Mouse (Mus musculus): ENCODE data around the gene Prune2. TPM values are rescaled to one million over a fixed set of nuclear protein-coding genes. Genes with fewer than 3 reads are reported as not detected.

Gene Prune2
- polyA plus RNA-seq, 1 experiment = 0.48 TPM

- WGBS = 64% methylated on average over 8 of the region's 8 CpGs
- Histone ChIP-seq H3K27ac (ENCODE audit: insufficient read depth, low read depth, low read length) (no peak overlapping the region), H3K36me3 (ENCODE audit: control insufficient read depth, insufficient read depth, low read length) (no peaks in the 10 kb centered on the region), H3K27me3 (replicated peaks; ENCODE audit: control insufficient read depth, insufficient read depth, low read length) (no peaks in the 10 kb centered on the region), H3K4me1 (ENCODE audit: control insufficient read depth, insufficient read depth, low read length) (no peaks in the 10 kb centered on the region), H3K4me3 (ENCODE audit: insufficient read depth, low read depth, low read length) (no peak overlapping the region)
- DNase-seq = no peak
- TF ChIP-seq POLR2A (IDR thresholded peaks at IDR 0.05; ENCODE audit: low read depth, low read length) (no peak), CTCF (conservative IDR thresholded peaks at IDR 0.05; ENCODE audit: insufficient read depth, insufficient read length, low read depth, low read length) (no peak)
Measured at GRCm38 (mm10) chr19:17108782-17109181, 152.9 kb downstream of the Prune2 start.

DNA sequence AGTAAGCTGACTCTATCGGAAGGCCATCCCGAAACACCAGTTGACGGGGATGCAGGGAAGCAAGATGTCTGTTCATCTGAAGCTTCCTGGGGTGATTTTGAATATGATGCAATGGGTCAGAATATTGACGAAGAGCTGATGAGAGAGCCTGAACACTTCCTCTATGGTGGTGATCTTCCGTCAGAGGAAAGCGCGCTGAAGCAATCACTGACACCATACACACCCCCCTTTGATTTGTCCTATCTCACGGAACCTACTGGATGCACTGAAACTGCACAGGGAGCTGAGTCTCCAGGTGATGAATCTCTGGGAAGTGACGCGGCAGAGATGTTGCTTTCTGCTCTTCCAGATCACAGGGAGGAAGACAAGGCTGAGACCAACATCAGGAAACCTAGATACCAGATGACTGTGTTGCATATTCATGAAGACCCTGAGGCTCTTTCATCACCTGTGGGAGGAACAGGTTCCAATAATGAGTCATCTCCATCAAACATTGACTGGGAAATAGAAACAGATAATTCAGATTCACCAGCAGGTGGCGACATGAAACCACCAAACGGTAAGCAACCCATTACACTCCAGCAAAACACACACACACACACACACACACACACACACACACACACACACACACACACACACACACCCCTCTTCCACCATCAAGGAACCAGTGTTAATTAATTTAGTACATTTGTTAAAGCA lies 168.3 kb downstream of the Prune2 start:
- peak; percentile 53 for DNase-seq
- Histone ChIP-seq H3K36me3 (ENCODE audit: control insufficient read depth, insufficient read depth, low read length) (no peaks in the 10 kb centered on the region), H3K4me1 (ENCODE audit: control insufficient read depth, insufficient read depth, low read length) (no peaks in the 10 kb centered on the region), H3K4me3 (ENCODE audit: insufficient read depth, low read depth, low read length) (no peak overlapping the region), H3K27me3 (replicated peaks; ENCODE audit: control insufficient read depth, insufficient read depth, low read length) (no peaks in the 10 kb centered on the region), H3K27ac (ENCODE audit: insufficient read depth, low read depth, low read length) (no peak overlapping the region)
- 62% methylated on average over 12 of the region's 12 CpGs for WGBS
- no peak for TF ChIP-seq POLR2A (IDR thresholded peaks at IDR 0.05; ENCODE audit: low read depth, low read length)
- TF ChIP-seq CTCF (conservative IDR thresholded peaks at IDR 0.05; ENCODE audit: insufficient read depth, insufficient read length, low read depth, low read length) = peak; percentile 47

DNA sequence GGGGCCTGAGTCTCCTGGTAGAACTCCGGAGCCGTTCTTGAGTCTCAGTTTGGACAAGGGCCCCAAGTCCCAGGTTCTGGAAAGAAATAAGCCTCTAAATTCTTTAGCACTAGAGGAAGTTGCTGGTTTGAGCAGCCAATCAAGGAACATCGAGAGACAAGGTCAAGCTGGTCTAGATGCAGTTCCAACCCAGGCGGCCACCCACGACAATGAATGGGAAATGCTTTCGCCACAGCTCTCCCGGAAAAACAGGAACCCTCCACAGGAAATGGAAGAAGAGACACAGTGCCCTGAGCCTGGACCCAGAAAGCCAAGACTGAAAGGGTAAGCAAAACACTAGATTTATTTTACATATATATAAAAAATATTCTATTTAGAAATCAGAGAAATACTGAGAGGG lies 169.5 kb downstream of the Prune2 start:
- Histone ChIP-seq H3K27me3 (replicated peaks; ENCODE audit: control insufficient read depth, insufficient read depth, low read length) (no peaks in the 10 kb centered on the region), H3K36me3 (ENCODE audit: control insufficient read depth, insufficient read depth, low read length) (no peaks in the 10 kb centered on the region), H3K4me3 (ENCODE audit: insufficient read depth, low read depth, low read length) (no peak overlapping the region), H3K4me1 (ENCODE audit: control insufficient read depth, insufficient read depth, low read length) (no peaks in the 10 kb centered on the region), H3K27ac (ENCODE audit: insufficient read depth, low read depth, low read length) (no peak overlapping the region)
- WGBS = 58% methylated on average over 7 of the region's 7 CpGs
- DNase-seq = no peak
- no peak for TF ChIP-seq POLR2A (IDR thresholded peaks at IDR 0.05; ENCODE audit: low read depth, low read length)
- TF ChIP-seq CTCF (conservative IDR thresholded peaks at IDR 0.05; ENCODE audit: insufficient read depth, insufficient read length, low read depth, low read length) = no peak

GRCm38 (mm10) chr19:17130544-17130943 lies 174.6 kb downstream of the Prune2 start:
- Histone ChIP-seq H3K4me1 (ENCODE audit: control insufficient read depth, insufficient read depth, low read length) (no peaks in the 10 kb centered on the region), H3K27ac (ENCODE audit: insufficient read depth, low read depth, low read length) (no peak overlapping the region), H3K36me3 (ENCODE audit: control insufficient read depth, insufficient read depth, low read length) (no peaks in the 10 kb centered on the region), H3K27me3 (replicated peaks; ENCODE audit: control insufficient read depth, insufficient read depth, low read length) (no peaks in the 10 kb centered on the region), H3K4me3 (ENCODE audit: insufficient read depth, low read depth, low read length) (no peak overlapping the region)
- DNase-seq = no peak
- WGBS = 78% methylated on average over 3 of the region's 3 CpGs
- no peak for TF ChIP-seq POLR2A (IDR thresholded peaks at IDR 0.05; ENCODE audit: low read depth, low read length)
- TF ChIP-seq CTCF (conservative IDR thresholded peaks at IDR 0.05; ENCODE audit: insufficient read depth, insufficient read length, low read depth, low read length) = no peak

GRCm38 (mm10) chr19:17136677-17137460 lies 181.0 kb downstream of the Prune2 start:
- Histone ChIP-seq H3K36me3 (ENCODE audit: control insufficient read depth, insufficient read depth, low read length) (no peaks in the 10 kb centered on the region), H3K27ac (ENCODE audit: insufficient read depth, low read depth, low read length) (no peak overlapping the region), H3K4me3 (ENCODE audit: insufficient read depth, low read depth, low read length) (peak overlapping the region; percentile 55), H3K4me1 (ENCODE audit: control insufficient read depth, insufficient read depth, low read length) (peaks cover 4% of the 10 kb centered on the region; the same call in 1 of the 2 replicates), H3K27me3 (replicated peaks; ENCODE audit: control insufficient read depth, insufficient read depth, low read length) (no peaks in the 10 kb centered on the region)
- DNase-seq = peak; percentile 21
- 10% methylated on average over 21 of the region's 21 CpGs for WGBS
- no peak for TF ChIP-seq CTCF (conservative IDR thresholded peaks at IDR 0.05; ENCODE audit: insufficient read depth, insufficient read length, low read depth, low read length)
- no peak for TF ChIP-seq POLR2A (IDR thresholded peaks at IDR 0.05; ENCODE audit: low read depth, low read length)

DNA sequence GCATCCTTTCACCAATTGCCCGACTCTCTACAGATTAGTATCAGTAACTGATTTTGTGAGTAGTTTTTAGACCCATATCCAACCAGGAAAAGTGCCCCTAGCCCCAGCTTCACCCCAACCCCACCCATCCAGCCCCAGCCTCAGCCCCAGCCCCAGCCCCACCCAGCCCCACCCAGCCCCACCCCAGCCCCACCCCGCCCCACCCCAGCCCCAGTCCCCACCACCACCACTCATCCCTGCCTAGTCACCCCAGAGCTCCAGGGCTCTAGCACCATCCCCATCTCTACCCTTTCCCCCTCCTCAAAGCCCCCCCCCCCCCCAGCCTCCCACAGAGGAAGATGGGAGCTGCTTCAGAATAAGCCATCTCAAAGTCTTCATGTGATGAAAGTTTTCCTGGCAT lies 181.7 kb downstream of the Prune2 start:
- no peak overlapping the region for H3K4me3 ChIP-seq (ENCODE audit: insufficient read depth, low read depth, low read length)
- WGBS = 58% methylated on average over 1 of the region's 2 CpGs
- no peak for TF ChIP-seq POLR2A (IDR thresholded peaks at IDR 0.05; ENCODE audit: low read depth, low read length)
- no peak for TF ChIP-seq CTCF (conservative IDR thresholded peaks at IDR 0.05; ENCODE audit: insufficient read depth, insufficient read length, low read depth, low read length)

More for the DNA sequence above, 181.7 kb downstream of the Prune2 start:
- Histone ChIP-seq H3K27ac (ENCODE audit: insufficient read depth, low read depth, low read length) (no peak overlapping the region), H3K36me3 (ENCODE audit: control insufficient read depth, insufficient read depth, low read length) (no peaks in the 10 kb centered on the region), H3K4me1 (ENCODE audit: control insufficient read depth, insufficient read depth, low read length) (peaks cover 4% of the 10 kb centered on the region; the same call in 1 of the 2 replicates), H3K27me3 (replicated peaks; ENCODE audit: control insufficient read depth, insufficient read depth, low read length) (no peaks in the 10 kb centered on the region)
- no peak for DNase-seq
